Mouse (Mus musculus): ENCODE data around the gene Rgl1. TPM values are rescaled to one million over a fixed set of nuclear protein-coding genes. Genes with fewer than 3 reads are reported as not detected.

The Rgl1 gene
- polyA plus RNA-seq, 1 experiment from 2014 or later, result 47.1 TPM

GRCm38 (mm10) chr1:152619396-152619795 is 146.8 kb downstream of the Rgl1 start:
- H3K27me3 ChIP-seq, result no peaks in the 10 kb centered on the region
- WGBS, result 53% methylated on average over 9 of the region's 9 CpGs
- peak overlapping the region; percentile 77; the same call in 1 of the 2 replicates for H3K27ac ChIP-seq
- peak; percentile 69; the same call in 1 of the 2 replicates for ATAC-seq (ENCODE audit: borderline replicate concordance, extremely low read depth, low FRiP score, low TSS enrichment)
- H3K4me1 ChIP-seq, result peaks cover 60% of the 10 kb centered on the region
- no peak overlapping the region for H3K4me3 ChIP-seq
- H3K4me2 ChIP-seq, result peak overlapping the region; percentile 8; the same call in 1 of the 2 replicates
- H3K9ac ChIP-seq, result no peak overlapping the region
- H3K9me3 ChIP-seq, result no peaks in the 10 kb centered on the region
- no peaks in the 10 kb centered on the region for H3K36me3 ChIP-seq

GRCm38 (mm10) chr1:152618896-152619295 is 147.3 kb downstream of the Rgl1 start:
- H3K27ac ChIP-seq, result peak overlapping the region; percentile 77
- 69% methylated on average over 3 of the region's 3 CpGs for WGBS
- H3K9me3 ChIP-seq, result no peaks in the 10 kb centered on the region
- peak overlapping the region; percentile 8; the same call in 1 of the 2 replicates for H3K4me2 ChIP-seq
- no peaks in the 10 kb centered on the region for H3K27me3 ChIP-seq
- H3K4me1 ChIP-seq, result peaks cover 60% of the 10 kb centered on the region
- H3K9ac ChIP-seq, result no peak overlapping the region
- no peaks in the 10 kb centered on the region for H3K36me3 ChIP-seq
- no peak overlapping the region for H3K4me3 ChIP-seq
- peak; percentile 43; the same call in 1 of the 2 replicates for ATAC-seq (ENCODE audit: borderline replicate concordance, extremely low read depth, low FRiP score, low TSS enrichment)

- Histone ChIP-seq H3K36me3 (no peaks in the 10 kb centered on the region), H3K4me1 (peaks cover 55% of the 10 kb centered on the region), H3K9me3 (no peaks in the 10 kb centered on the region), H3K27me3 (no peaks in the 10 kb centered on the region), H3K27ac (peak overlapping the region; percentile 77), H3K4me2 (no peak overlapping the region), H3K9ac (no peak overlapping the region), H3K4me3 (no peak overlapping the region)
- WGBS, result 38% methylated on average over 1 of the region's 1 CpGs
- ATAC-seq (ENCODE audit: borderline replicate concordance, extremely low read depth, low FRiP score, low TSS enrichment), result no peak
These were observed 147.8 kb downstream of the Rgl1 start for GRCm38 (mm10) chr1:152618381-152618780.

DNA sequence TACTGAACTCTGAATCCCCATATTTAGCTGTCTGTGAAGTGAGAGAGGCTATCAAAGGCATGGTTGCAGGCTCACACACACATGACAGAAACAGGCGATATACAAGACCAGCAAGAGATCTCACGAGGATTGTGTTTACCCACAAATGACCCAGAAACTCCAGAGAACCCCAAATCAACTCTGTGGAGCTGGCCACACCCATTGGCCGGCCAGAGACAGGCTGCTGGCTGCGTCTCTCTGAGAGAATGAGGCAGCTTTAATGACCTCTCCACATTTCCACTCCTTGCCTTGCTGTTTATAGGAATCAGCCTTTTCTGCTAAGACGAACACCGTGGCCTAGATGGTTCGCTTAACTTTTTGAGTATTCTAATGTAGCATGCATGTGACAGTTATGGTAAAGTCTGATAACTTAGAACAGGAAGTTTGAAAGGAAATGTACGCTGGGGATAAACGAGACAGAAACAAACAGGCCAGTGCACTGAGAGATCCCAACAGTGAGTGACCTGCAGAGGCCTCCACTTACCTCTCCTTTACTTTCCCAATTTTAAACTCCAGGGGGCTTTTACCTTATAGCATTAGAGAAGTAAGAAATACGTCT is 148.3 kb downstream of the Rgl1 start:
- H3K27me3 ChIP-seq, result no peaks in the 10 kb centered on the region
- no peak overlapping the region for H3K9ac ChIP-seq
- H3K4me3 ChIP-seq, result no peak overlapping the region
- ATAC-seq (ENCODE audit: borderline replicate concordance, extremely low read depth, low FRiP score, low TSS enrichment), result no peak
- no peak overlapping the region for H3K4me2 ChIP-seq
- H3K36me3 ChIP-seq, result no peaks in the 10 kb centered on the region
- no peaks in the 10 kb centered on the region for H3K9me3 ChIP-seq
- peaks cover 50% of the 10 kb centered on the region for H3K4me1 ChIP-seq
- H3K27ac ChIP-seq, result peak overlapping the region; percentile 27; the same call in 1 of the 2 replicates
- WGBS, result 54% methylated on average over 10 of the region's 10 CpGs

DNA sequence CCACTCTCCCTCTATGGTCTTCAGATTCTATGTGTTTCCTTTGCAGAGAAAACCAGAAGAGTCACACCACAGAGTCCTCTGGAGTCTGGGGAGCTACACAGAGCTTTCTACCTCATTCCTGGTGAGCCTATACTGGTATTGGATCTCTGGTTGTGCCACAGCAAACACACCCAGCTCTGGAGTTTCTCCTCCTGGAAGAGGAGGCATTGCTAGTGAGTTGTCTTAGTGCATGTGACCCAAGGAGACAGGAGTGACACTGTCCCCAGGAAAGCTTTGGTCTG is 149.4 kb downstream of the Rgl1 start:
- H3K27ac ChIP-seq, result no peak overlapping the region
- no peak overlapping the region for H3K9ac ChIP-seq
- no peak overlapping the region for H3K4me2 ChIP-seq
- no peaks in the 10 kb centered on the region for H3K9me3 ChIP-seq
- no peaks in the 10 kb centered on the region for H3K36me3 ChIP-seq
- H3K4me3 ChIP-seq, result no peak overlapping the region
- H3K27me3 ChIP-seq, result no peaks in the 10 kb centered on the region
- ATAC-seq (ENCODE audit: borderline replicate concordance, extremely low read depth, low FRiP score, low TSS enrichment), result no peak
- H3K4me1 ChIP-seq, result peaks cover 46% of the 10 kb centered on the region; the same call in 1 of the 2 replicates

GRCm38 (mm10) chr1:152615987-152616776 is 150.0 kb downstream of the Rgl1 start:
- H3K9ac ChIP-seq, result no peak overlapping the region
- WGBS, result 66% methylated on average over 10 of the region's 10 CpGs
- H3K4me1 ChIP-seq, result peaks cover 45% of the 10 kb centered on the region; the same call in 1 of the 2 replicates
- no peak overlapping the region for H3K4me3 ChIP-seq
- no peak overlapping the region for H3K4me2 ChIP-seq
- no peaks in the 10 kb centered on the region for H3K27me3 ChIP-seq
- H3K9me3 ChIP-seq, result no peaks in the 10 kb centered on the region
- H3K36me3 ChIP-seq, result no peaks in the 10 kb centered on the region
- ATAC-seq (ENCODE audit: borderline replicate concordance, extremely low read depth, low FRiP score, low TSS enrichment), result no peak
- H3K27ac ChIP-seq, result no peak overlapping the region

DNA sequence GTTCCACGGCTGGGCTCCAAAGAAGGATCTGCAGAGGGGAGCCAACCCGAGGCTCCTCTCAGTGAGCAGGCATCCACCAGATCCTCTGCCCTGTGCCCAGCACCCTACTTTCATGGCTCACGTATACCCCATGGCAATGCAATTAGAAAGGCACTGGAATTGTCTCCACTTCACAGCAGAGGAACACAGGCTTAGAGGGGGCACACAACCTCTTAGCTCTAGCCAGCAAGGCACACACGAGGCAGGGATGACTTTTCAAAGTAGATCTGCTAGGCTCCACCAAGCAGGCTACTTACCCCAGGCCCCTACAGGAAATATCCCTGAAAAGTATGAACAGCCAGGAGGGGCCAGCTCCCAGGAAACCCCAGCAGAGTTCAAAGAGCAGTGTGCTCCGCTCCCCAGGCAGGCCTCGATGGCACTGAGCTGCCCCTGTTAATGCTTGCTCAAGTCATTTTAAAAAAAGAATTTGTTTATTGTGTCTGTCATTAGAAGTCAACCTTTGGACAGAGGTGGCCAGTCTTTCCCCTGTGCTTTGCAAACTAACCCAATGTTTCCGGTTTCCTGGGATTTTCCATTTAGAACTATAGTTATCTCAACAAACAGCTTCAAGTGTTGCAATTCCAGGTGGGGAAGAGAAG is 151.3 kb downstream of the Rgl1 start:
- no peaks in the 10 kb centered on the region for H3K36me3 ChIP-seq
- no peak overlapping the region for H3K4me3 ChIP-seq
- no peaks in the 10 kb centered on the region for H3K27me3 ChIP-seq
- no peaks in the 10 kb centered on the region for H3K9me3 ChIP-seq
- peaks cover 46% of the 10 kb centered on the region; the same call in 1 of the 2 replicates for H3K4me1 ChIP-seq
- H3K9ac ChIP-seq, result no peak overlapping the region
- 52% methylated on average over 7 of the region's 7 CpGs for WGBS
- H3K27ac ChIP-seq, result no peak overlapping the region
- no peak for ATAC-seq (ENCODE audit: borderline replicate concordance, extremely low read depth, low FRiP score, low TSS enrichment)
- H3K4me2 ChIP-seq, result no peak overlapping the region

DNA sequence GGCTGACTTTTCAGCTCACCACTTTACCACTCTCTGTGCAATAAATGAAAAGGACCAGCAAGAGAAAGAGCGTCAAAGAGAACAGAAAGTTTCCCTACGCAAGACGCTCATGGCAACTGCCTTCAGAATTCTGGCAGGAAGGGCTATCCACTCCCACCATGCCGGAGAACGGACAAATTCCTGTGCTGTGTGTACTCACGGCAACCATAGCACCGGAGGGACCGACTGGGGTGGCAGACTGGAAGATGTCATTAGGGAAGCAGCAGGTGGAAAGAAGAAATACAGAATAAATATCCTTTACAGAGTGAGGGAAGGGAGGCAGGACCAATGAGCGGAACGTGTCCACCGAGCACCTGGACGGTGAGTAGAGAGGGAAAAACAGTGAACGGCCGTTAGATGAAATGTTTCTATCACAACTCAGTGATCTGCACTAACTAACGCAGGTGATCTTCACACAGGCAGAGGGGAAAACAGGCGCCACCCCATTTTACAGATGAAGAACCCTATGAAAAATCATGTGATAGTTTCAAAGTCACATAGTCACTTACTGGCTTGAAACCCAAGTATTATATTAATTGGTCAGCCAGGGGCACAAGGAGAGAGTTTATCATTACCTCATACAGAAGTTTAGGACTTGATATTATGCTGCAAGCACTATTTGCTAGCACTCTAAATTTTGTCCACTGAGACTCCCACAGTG is 152.8 kb downstream of the Rgl1 start:
- Histone ChIP-seq H3K9me3 (no peaks in the 10 kb centered on the region), H3K4me2 (peak overlapping the region; percentile 13), H3K4me1 (peaks cover 38% of the 10 kb centered on the region), H3K27ac (peak overlapping the region; percentile 68), H3K27me3 (no peaks in the 10 kb centered on the region), H3K4me3 (no peak overlapping the region), H3K36me3 (no peaks in the 10 kb centered on the region), H3K9ac (no peak overlapping the region)
- no peak for ATAC-seq (ENCODE audit: borderline replicate concordance, extremely low read depth, low FRiP score, low TSS enrichment)
- WGBS, result 72% methylated on average over 16 of the region's 16 CpGs

DNA sequence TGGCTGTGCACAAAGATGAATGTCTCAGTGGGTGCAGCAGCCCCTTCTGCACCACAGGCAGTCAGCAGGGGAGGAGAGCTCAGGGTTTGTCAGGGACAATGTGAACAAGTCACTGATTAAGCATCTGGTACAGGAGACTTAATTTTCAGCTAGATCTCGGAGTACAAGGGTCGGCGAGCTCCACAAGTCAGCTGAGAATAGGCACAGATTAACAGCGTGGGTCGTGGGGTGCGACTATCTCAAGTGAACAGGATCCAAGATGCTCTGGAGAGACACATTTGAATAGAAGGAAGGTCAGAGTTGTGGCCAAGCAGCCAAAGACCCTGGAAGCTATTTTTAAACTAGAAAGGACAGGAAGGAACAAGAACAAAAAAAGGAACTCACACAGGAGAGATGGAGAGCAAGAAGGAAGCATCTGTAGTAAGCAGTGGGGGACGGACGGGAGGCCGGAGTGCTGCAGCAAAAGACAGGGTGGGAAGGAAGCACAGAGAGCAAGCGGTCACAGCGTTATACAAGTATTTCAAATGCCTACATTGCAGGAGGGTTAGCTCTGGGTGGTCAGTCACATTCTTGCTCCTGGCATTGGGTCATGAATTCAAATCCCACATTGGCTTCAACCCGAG is 153.5 kb downstream of the Rgl1 start:
- Histone ChIP-seq H3K9me3 (no peaks in the 10 kb centered on the region), H3K36me3 (no peaks in the 10 kb centered on the region), H3K9ac (no peak overlapping the region), H3K4me2 (peak overlapping the region; percentile 13; the same call in 1 of the 2 replicates), H3K4me1 (peaks cover 40% of the 10 kb centered on the region), H3K4me3 (no peak overlapping the region), H3K27ac (peak overlapping the region; percentile 69), H3K27me3 (no peaks in the 10 kb centered on the region)
- WGBS, result 72% methylated on average over 12 of the region's 12 CpGs
- ATAC-seq (ENCODE audit: borderline replicate concordance, extremely low read depth, low FRiP score, low TSS enrichment), result peak; percentile 20; the same call in 1 of the 2 replicates

DNA sequence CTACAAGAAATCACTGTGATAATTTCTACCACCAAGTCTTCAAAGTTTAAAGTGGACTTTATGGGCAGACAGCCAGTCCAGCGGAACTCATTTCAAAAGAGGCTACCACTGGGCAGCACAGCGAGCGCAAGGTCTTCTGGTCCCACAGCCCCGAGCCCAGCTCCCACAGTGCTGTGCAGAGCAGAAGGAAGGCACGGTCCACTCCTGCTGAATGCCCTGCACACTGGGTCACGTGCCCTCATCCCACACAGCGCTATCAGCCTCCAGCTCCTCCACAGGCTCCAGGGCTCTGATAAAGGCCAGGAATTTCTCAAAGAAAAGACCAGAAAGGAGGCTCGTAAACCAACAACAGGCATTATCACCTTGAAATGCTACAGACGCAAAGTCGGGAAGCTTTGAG is 156.6 kb downstream of the Rgl1 start:
- H3K27me3 ChIP-seq, result no peaks in the 10 kb centered on the region
- H3K9me3 ChIP-seq, result no peaks in the 10 kb centered on the region
- no peaks in the 10 kb centered on the region for H3K36me3 ChIP-seq
- H3K4me1 ChIP-seq, result peaks cover 35% of the 10 kb centered on the region
- H3K4me2 ChIP-seq, result no peak overlapping the region
- H3K4me3 ChIP-seq, result no peak overlapping the region
- no peak overlapping the region for H3K9ac ChIP-seq
- WGBS, result 73% methylated on average over 10 of the region's 10 CpGs
- no peak overlapping the region for H3K27ac ChIP-seq
- peak; percentile 61; the same call in 1 of the 2 replicates for ATAC-seq (ENCODE audit: borderline replicate concordance, extremely low read depth, low FRiP score, low TSS enrichment)

- H3K36me3 ChIP-seq, result no peaks in the 10 kb centered on the region
- H3K9ac ChIP-seq, result no peak overlapping the region
- no peak overlapping the region for H3K27ac ChIP-seq
- H3K9me3 ChIP-seq, result no peaks in the 10 kb centered on the region
- H3K4me2 ChIP-seq, result no peak overlapping the region
- peaks cover 34% of the 10 kb centered on the region for H3K4me1 ChIP-seq
- no peak for ATAC-seq (ENCODE audit: borderline replicate concordance, extremely low read depth, low FRiP score, low TSS enrichment)
- H3K4me3 ChIP-seq, result no peak overlapping the region
- WGBS, result 72% methylated on average over 7 of the region's 7 CpGs
- no peaks in the 10 kb centered on the region for H3K27me3 ChIP-seq
These were observed 157.1 kb downstream of the Rgl1 start for GRCm38 (mm10) chr1:152609006-152609405.

All from lung, embryonic 15.5 days (tissue).